Mouse (Mus musculus) forebrain, embryonic 14.5 days (tissue): ENCODE measurements around the gene Tuba1c. TPM values are rescaled to one million over a fixed set of nuclear protein-coding genes. Genes with fewer than 3 reads are reported as not detected.

Experiments
- ATAC-seq: fragments of 200-750 bp; cut with Nextera tagmentation; 2 replicates; pipeline ENCODE4 v1.8.0; 2017; ENCODE audit warnings: mild to moderate bottlenecking, moderate library complexity
- DNase-seq: peaks from one replicate; pipeline ENCODE4 v3.0.0-alpha.2; 2015; ENCODE audit warnings: low spot score
- H3K27ac ChIP-seq: fragments of 300-500 bp; sonication (generic); 2 replicates; pipeline ENCODE4 v1.5.1; 2014; ENCODE audit warnings: low read depth, mild to moderate bottlenecking, control low read depth, low read length, moderate library complexity
- H3K27me3 ChIP-seq: fragments of 300-500 bp; sonication (generic); replicated peaks from 2 replicates; pipeline ENCODE4 v1.6.1; 2014; ENCODE audit warnings: low read length, control low read depth, mixed read lengths; ENCODE audit not compliant: control insufficient read depth, insufficient read depth
- H3K36me3 ChIP-seq: fragments of 300-500 bp; sonication (generic); 2 replicates; pipeline ENCODE4 v1.6.1; 2014; ENCODE audit warnings: low read length, control low read depth; ENCODE audit not compliant: control insufficient read depth, insufficient read depth
- H3K4me1 ChIP-seq: fragments of 300-500 bp; sonication (generic); 2 replicates; pipeline ENCODE4 v1.6.1; 2014; ENCODE audit warnings: antibody characterized with exemption, low read length, control low read depth; ENCODE audit not compliant: control insufficient read depth, insufficient read depth
- H3K4me2 ChIP-seq: fragments of 300-500 bp; sonication (generic); 2 replicates; pipeline ENCODE4 v1.6.1; 2014; ENCODE audit warnings: mild to moderate bottlenecking, control low read depth, low read length
- H3K4me3 ChIP-seq: fragments of 300-500 bp; sonication (generic); 2 replicates; pipeline ENCODE4 v1.5.1; 2014; ENCODE audit warnings: low read depth, low read length, control low read depth
- H3K9ac ChIP-seq: fragments of 300-500 bp; sonication (generic); 2 replicates; pipeline ENCODE4 v1.6.1; 2014; ENCODE audit warnings: mild to moderate bottlenecking, low read length, control low read depth, moderate library complexity
- H3K9me3 ChIP-seq: fragments of 300-500 bp; sonication (generic); replicated peaks from 2 replicates; pipeline ENCODE4 v1.6.1; 2016; ENCODE audit warnings: low read length, control low read depth, mixed read lengths; ENCODE audit not compliant: control insufficient read depth
- WGBS: fragments of 180-500 bp; shearing (Covaris S2); extraction: QIAGEN DNeasy Blood & Tissue Kit; methylation state at CpG from one replicate; pipeline ENCODE4 v1.1.7; 2014; 5-methylcytosine and 5-hydroxymethylcytosine counted together
- polyA plus RNA-seq: library from polyadenylated mRNA; unstranded; fragments of >200 nt; fragmentation: Nextera tagmentation; extraction: Ambion mirVana; gene quantifications from 2 replicates; pipeline ENCODE4 v1.2.1, GENCODE M21; 2014

Gene Tuba1c
- polyA plus RNA-seq: 56.7 and 93.1 TPM in 2 replicates

DNA sequence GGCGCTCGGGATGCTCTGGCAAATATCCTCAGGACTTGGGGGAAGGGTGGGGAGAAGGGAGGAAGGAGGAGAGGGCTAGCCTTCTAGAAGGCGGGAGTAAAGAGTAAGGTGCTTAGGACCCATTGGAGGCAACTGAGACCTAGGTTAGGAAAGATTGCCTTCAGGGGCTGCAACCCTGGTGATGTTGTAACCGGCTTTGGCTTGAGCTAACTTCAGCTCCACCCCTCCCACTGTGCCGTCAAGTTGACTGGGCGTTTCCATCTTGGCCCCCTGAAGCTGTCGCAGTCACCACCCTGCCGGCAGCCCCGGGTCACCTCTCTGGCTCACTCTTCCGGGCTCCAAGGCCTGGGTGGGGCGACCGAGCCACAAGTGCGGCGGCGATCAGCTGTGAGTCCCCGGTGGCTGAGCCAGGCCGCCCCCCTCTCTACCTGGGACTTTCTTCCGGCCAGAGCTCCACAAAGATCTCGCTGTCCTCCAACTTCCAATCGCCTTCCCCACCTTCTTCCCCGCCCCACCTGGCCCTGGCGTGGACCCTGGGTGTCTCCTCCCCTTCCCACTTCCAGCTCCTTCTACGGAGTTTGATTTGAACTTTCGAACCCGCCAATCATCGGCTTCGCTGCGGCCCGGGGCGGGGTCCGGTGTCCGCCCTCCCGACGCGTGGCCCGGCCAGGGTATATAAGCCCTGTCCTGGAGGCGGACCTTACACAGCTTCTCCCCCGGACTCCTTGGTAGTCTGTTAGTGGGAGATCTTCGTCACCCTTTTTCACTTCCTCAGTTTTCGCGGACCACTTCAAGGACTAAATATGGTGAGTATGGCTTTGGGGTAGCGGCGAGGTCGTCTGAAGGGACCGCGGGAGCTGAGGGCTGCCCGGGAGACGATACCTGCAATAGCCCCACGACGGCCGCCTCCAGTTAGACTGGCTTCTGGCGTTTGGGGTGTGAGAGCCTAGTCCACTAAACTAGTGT, at the start of gene Tuba1c:
Gene Tuba1c, plus strand, starts transcription at position 273 of the 966 bp plus-strand sequence.
- peaks cover 19% of the 10 kb centered on the region for H3K4me1 ChIP-seq
- no peaks in the 10 kb centered on the region for H3K27me3 ChIP-seq
- peaks cover 3% of the 10 kb centered on the region; the same call in 1 of the 2 replicates for H3K36me3 ChIP-seq
- H3K4me3 ChIP-seq: peak within 1 kb of the TSS; percentile 45
- peak within 1 kb of the TSS; percentile 56 for H3K9ac ChIP-seq
- DNase-seq (peak; percentile 77), ATAC-seq (peak; percentile 90)
- peak within 1 kb of the TSS; percentile 73 for H3K4me2 ChIP-seq
- H3K27ac ChIP-seq: no peak within 1 kb of the TSS
- no peaks in the 10 kb centered on the region for H3K9me3 ChIP-seq
- WGBS: under 1% methylated on average over 52 of the region's 52 CpGs

- no peak overlapping the region for H3K27ac ChIP-seq
- no peak overlapping the region for H3K4me2 ChIP-seq
- WGBS: 31% methylated on average over 7 of the region's 7 CpGs
- ATAC-seq (no peak), DNase-seq (no peak)
- no peaks in the 10 kb centered on the region for H3K27me3 ChIP-seq
- H3K4me3 ChIP-seq: no peak overlapping the region
- H3K9me3 ChIP-seq: no peaks in the 10 kb centered on the region
- H3K9ac ChIP-seq: no peak overlapping the region
- peaks cover 32% of the 10 kb centered on the region for H3K4me1 ChIP-seq
- no peaks in the 10 kb centered on the region for H3K36me3 ChIP-seq
Measured at GRCm38 (mm10) chr15:98980012-98980614, 49.6 kb upstream of the Tuba1c start.

- no peaks in the 10 kb centered on the region for H3K36me3 ChIP-seq
- H3K4me1 ChIP-seq: peaks cover 35% of the 10 kb centered on the region
- no peak overlapping the region for H3K27ac ChIP-seq
- 86% methylated on average over 6 of the region's 6 CpGs for WGBS
- H3K9ac ChIP-seq: no peak overlapping the region
- ATAC-seq (no peak), DNase-seq (no peak)
- no peaks in the 10 kb centered on the region for H3K9me3 ChIP-seq
- no peaks in the 10 kb centered on the region for H3K27me3 ChIP-seq
- no peak overlapping the region for H3K4me3 ChIP-seq
- no peak overlapping the region for H3K4me2 ChIP-seq
Measured at GRCm38 (mm10) chr15:98982100-98982499, 47.6 kb upstream of the Tuba1c start.

GRCm38 (mm10) chr15:98983431-98984081, 46.1 kb upstream of the Tuba1c start:
- peak overlapping the region; percentile 90 for H3K9ac ChIP-seq
- peak overlapping the region; percentile 96 for H3K27ac ChIP-seq
- peak overlapping the region; percentile 59 for H3K4me2 ChIP-seq
- no peaks in the 10 kb centered on the region for H3K9me3 ChIP-seq
- H3K4me3 ChIP-seq: peak overlapping the region; percentile 44
- WGBS: 18% methylated on average over 16 of the region's 16 CpGs
- peaks cover 36% of the 10 kb centered on the region for H3K4me1 ChIP-seq
- H3K36me3 ChIP-seq: no peaks in the 10 kb centered on the region
- peak; percentile 90 for DNase-seq
- no peaks in the 10 kb centered on the region for H3K27me3 ChIP-seq
- ATAC-seq: peak; percentile 57

DNA sequence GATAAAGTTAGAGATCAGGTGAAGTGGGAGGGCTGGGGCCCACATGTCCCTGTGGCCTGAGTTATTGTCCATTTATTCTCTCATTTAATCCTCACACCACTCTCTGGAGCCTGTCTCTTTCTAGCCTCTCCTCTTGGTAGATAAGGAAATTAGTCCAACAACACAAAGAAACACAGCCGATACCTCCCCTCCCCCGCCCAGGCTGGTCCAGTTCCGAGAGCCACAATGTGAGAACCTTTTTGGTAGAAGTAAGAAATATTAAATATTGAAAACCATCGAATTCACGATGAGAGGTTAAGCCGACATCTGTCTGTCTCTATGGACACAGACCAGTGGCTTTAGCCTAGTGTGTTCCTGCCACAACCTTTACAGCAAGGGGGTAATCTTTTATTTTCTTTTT, 45.0 kb upstream of the Tuba1c start:
- Histone ChIP-seq H3K4me3 (peak overlapping the region; percentile 44), H3K9me3 (no peaks in the 10 kb centered on the region), H3K4me2 (peak overlapping the region; percentile 59), H3K4me1 (peaks cover 36% of the 10 kb centered on the region), H3K36me3 (no peaks in the 10 kb centered on the region), H3K27me3 (no peaks in the 10 kb centered on the region), H3K9ac (peak overlapping the region; percentile 90), H3K27ac (peak overlapping the region; percentile 96)
- ATAC-seq: no peak
- DNase-seq: peak; percentile 61
- WGBS: 39% methylated on average over 6 of the region's 6 CpGs

DNA sequence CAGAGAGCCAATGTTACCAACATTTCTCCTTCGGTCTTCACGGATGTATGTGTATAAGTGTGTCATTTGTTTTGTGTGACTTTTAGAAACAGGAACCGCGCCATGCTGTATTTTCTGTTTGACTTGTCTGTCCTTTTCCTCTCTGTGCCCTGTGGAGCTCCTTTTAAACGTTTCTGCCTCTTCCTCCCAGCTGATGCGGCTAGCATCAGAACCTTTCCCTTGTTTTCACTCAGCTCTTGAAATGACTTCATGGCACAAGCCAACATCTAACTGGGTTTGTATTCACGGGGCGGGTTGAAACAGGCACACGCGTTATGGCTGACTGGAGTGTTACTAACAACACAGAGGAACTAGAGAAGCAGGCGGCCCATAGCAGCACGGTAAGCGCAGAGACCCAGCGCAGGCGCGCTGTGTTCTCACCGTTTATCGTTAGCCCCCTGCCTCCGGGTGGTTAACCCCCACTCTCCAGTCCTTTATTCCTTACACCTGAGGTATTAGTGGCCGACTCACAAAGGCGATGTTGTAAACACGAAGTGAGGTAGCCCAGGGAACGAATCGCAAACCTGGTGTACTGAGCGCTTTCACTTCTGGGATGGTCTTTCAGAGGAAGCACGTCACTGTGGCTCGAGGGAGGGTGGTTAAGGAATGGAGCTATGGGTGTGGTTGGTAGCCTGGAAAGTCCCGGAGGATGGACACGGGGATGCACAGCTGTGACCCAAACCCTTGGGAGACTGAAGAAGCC, 44.3 kb upstream of the Tuba1c start:
- 2% methylated on average over 29 of the region's 29 CpGs for WGBS
- peaks cover 43% of the 10 kb centered on the region for H3K4me1 ChIP-seq
- no peaks in the 10 kb centered on the region for H3K9me3 ChIP-seq
- peak overlapping the region; percentile 59 for H3K4me2 ChIP-seq
- peak overlapping the region; percentile 96 for H3K27ac ChIP-seq
- no peaks in the 10 kb centered on the region for H3K27me3 ChIP-seq
- H3K36me3 ChIP-seq: no peaks in the 10 kb centered on the region
- ATAC-seq: peak; percentile 66
- DNase-seq: peak; percentile 87
- H3K4me3 ChIP-seq: peak overlapping the region; percentile 44
- peak overlapping the region; percentile 90 for H3K9ac ChIP-seq

- DNase-seq (peak; percentile 58), ATAC-seq (no peak)
- no peaks in the 10 kb centered on the region for H3K36me3 ChIP-seq
- H3K9me3 ChIP-seq: no peaks in the 10 kb centered on the region
- peak overlapping the region; percentile 44 for H3K4me3 ChIP-seq
- 16% methylated on average over 12 of the region's 12 CpGs for WGBS
- H3K4me1 ChIP-seq: peaks cover 51% of the 10 kb centered on the region
- H3K27ac ChIP-seq: peak overlapping the region; percentile 96
- no peaks in the 10 kb centered on the region for H3K27me3 ChIP-seq
- peak overlapping the region; percentile 90 for H3K9ac ChIP-seq
- peak overlapping the region; percentile 59 for H3K4me2 ChIP-seq
Measured at GRCm38 (mm10) chr15:98985982-98986715, 43.5 kb upstream of the Tuba1c start.
